Mouse (Mus musculus) testis, adult 2 months (tissue): ENCODE measurements around the gene Amz2.

Experiments
- CTCF ChIP-seq: fragments of 200-500 bp; IDR thresholded peaks from 2 replicates; pipeline ENCODE4 v1.5.1; 2012; ENCODE audit warnings: low read depth, mild to moderate bottlenecking, inconsistent platforms, low read length, moderate library complexity; ENCODE audit not compliant: control insufficient read depth, insufficient read depth, insufficient replicate concordance
- POLR2A ChIP-seq: fragments of 200-500 bp; IDR thresholded peaks from 2 replicates; pipeline ENCODE4 v1.6.1; 2012; ENCODE audit warnings: low read depth, mild to moderate bottlenecking, inconsistent platforms, low read length, moderate library complexity; ENCODE audit not compliant: control insufficient read depth

DNA sequence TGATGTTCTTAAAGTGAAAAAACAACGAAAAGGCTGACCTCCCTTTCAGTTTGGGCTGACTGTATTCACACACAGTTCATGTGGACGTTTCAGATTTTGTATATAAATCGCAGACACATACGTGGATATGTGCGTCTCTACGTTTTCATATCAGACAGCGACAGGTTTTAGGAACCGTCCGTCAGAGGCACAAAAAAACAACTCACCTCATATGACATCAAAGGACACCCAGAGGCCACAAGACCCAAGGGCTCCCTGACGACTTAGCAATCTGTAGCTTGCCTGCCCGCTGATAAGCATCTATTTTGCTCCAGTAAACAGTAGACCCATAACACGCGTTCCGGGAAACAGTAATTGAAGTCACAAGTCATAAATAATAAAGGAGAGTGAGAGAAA, 5.2 kb upstream of the Amz2 start:
- TF ChIP-seq CTCF = no peak
- no peak for TF ChIP-seq POLR2A
